Mouse (Mus musculus) heart, adult 8-10 months (tissue): ENCODE data around the gene Tcap. TPM values are rescaled to one million over a fixed set of nuclear protein-coding genes. Genes with fewer than 3 reads are reported as not detected.

ENCODE experiments used
- DNase-seq: peaks from one replicate; pipeline ENCODE4 v3.0.0; 2022; ENCODE audit warnings: low spot score
- total RNA-seq, 4 experiments: library from RNA; stranded (reverse); gene quantifications; 2 replicates each; pipeline ENCODE4 v1.2.4; 2022

Tcap gene
- total RNA-seq, 4 experiments from 2014 or later, result 2,176 to 4,520 (median 3,450) TPM

GRCm38 (mm10) chr11:98354445-98354844 is 29.2 kb upstream of the Tcap start:
- no peak for DNase-seq

GRCm38 (mm10) chr11:98355732-98356299 is 27.8 kb upstream of the Tcap start:
- DNase-seq, result peak; percentile 55

GRCm38 (mm10) chr11:98356625-98357394 is 26.8 kb upstream of the Tcap start:
- no peak for DNase-seq

- DNase-seq, result no peak
These were observed 26.0 kb upstream of the Tcap start for GRCm38 (mm10) chr11:98357396-98358160.

GRCm38 (mm10) chr11:98358161-98359083 is 25.2 kb upstream of the Tcap start, which contains the start of gene Stard3:
Gene Stard3, plus strand, starts transcription at chr11:98358368.
- peak; percentile 89 for DNase-seq

GRCm38 (mm10) chr11:98360866-98361521 is 22.6 kb upstream of the Tcap start:
- DNase-seq, result no peak

GRCm38 (mm10) chr11:98363817-98364216 is 19.8 kb upstream of the Tcap start:
- DNase-seq, result no peak

- no peak for DNase-seq
These were observed 19.2 kb upstream of the Tcap start for GRCm38 (mm10) chr11:98364410-98364809.

GRCm38 (mm10) chr11:98366290-98366689 is 17.3 kb upstream of the Tcap start:
- no peak for DNase-seq

- DNase-seq, result no peak
These were observed 16.3 kb upstream of the Tcap start for GRCm38 (mm10) chr11:98367171-98367862.

GRCm38 (mm10) chr11:98367863-98368186 is 15.8 kb upstream of the Tcap start:
- DNase-seq, result no peak

- DNase-seq, result no peak
These were observed 14.3 kb upstream of the Tcap start for GRCm38 (mm10) chr11:98369337-98369736.

GRCm38 (mm10) chr11:98370588-98370987 is 13.0 kb upstream of the Tcap start:
- no peak for DNase-seq

- no peak for DNase-seq
These were observed 11.9 kb upstream of the Tcap start for GRCm38 (mm10) chr11:98371556-98372240.

- DNase-seq, result peak; percentile 61
These were observed 11.2 kb upstream of the Tcap start for GRCm38 (mm10) chr11:98372406-98372805.

GRCm38 (mm10) chr11:98373244-98373643 is 10.4 kb upstream of the Tcap start:
- no peak for DNase-seq

- no peak for DNase-seq
These were observed 9.3 kb upstream of the Tcap start for GRCm38 (mm10) chr11:98374266-98374665.

- DNase-seq, result no peak
These were observed 6.9 kb upstream of the Tcap start for GRCm38 (mm10) chr11:98376756-98377155.

GRCm38 (mm10) chr11:98377787-98378186 is 5.8 kb upstream of the Tcap start:
- peak; percentile 71 for DNase-seq

GRCm38 (mm10) chr11:98379379-98379778 is 4.2 kb upstream of the Tcap start:
- DNase-seq, result peak; percentile 47
